Mouse (Mus musculus) layer of hippocampus, adult 2 months (tissue): ENCODE data around the gene Nlrc5. TPM values are rescaled to one million over a fixed set of nuclear protein-coding genes. Genes with fewer than 3 reads are reported as not detected.

Experiments
- DNase-seq, 2 experiments: peaks; one replicate each; pipeline ENCODE4 v3.0.0; 2022; ENCODE audit warnings: low spot score in 2 of 2
- H3K27ac ChIP-seq: fragments of 200-600 bp; 2 replicates; pipeline ENCODE4 v1.8.1; 2022
- H3K4me3 ChIP-seq: fragments of 200-600 bp; 2 replicates; pipeline ENCODE4 v1.8.1; 2022; ENCODE audit warnings: mild to moderate bottlenecking
- CTCF ChIP-seq: fragments of 200-600 bp; conservative IDR thresholded peaks from 2 replicates; pipeline ENCODE4 v1.8.1; 2022; ENCODE audit warnings: antibody characterized with exemption, mild to moderate bottlenecking, moderate library complexity
- total RNA-seq, 2 experiments: library from RNA; stranded (reverse); gene quantifications; 2 replicates each; pipeline ENCODE4 v1.2.3; 2021

Gene Nlrc5
- total RNA-seq, 2 experiments from 2014 or later: 0.54 to 1.4 TPM

- TF ChIP-seq CTCF: no peak
- no peak for DNase-seq
These were observed 19.8 kb downstream of the Nlrc5 start for GRCm38 (mm10) chr8:94453868-94454488.

GRCm38 (mm10) chr8:94454905-94455304 is 20.7 kb downstream of the Nlrc5 start:
- no peak for DNase-seq
- no peak for TF ChIP-seq CTCF
- no peak overlapping the region for H3K4me3 ChIP-seq

More at GRCm38 (mm10) chr8:94453868-94454488, 19.8 kb downstream of the Nlrc5 start:
- no peak overlapping the region for H3K4me3 ChIP-seq
- H3K27ac ChIP-seq: no peak overlapping the region

GRCm38 (mm10) chr8:94456071-94456470 is 21.9 kb downstream of the Nlrc5 start:
- TF ChIP-seq CTCF: no peak
- no peak for DNase-seq
- Histone ChIP-seq H3K27ac (no peak overlapping the region), H3K4me3 (no peak overlapping the region)

More at GRCm38 (mm10) chr8:94454905-94455304, 20.7 kb downstream of the Nlrc5 start:
- H3K27ac ChIP-seq: no peak overlapping the region

- TF ChIP-seq CTCF: no peak
These were observed 24.4 kb downstream of the Nlrc5 start for GRCm38 (mm10) chr8:94458567-94458966.

GRCm38 (mm10) chr8:94469656-94470055 is 35.5 kb downstream of the Nlrc5 start:
- no peak overlapping the region for H3K4me3 ChIP-seq
- TF ChIP-seq CTCF: no peak

More at GRCm38 (mm10) chr8:94458567-94458966, 24.4 kb downstream of the Nlrc5 start:
- no peak overlapping the region for H3K4me3 ChIP-seq
- no peak for DNase-seq
- no peak overlapping the region for H3K27ac ChIP-seq

GRCm38 (mm10) chr8:94470794-94471193 is 36.6 kb downstream of the Nlrc5 start:
- DNase-seq: no peak
- no peak for TF ChIP-seq CTCF
- H3K4me3 ChIP-seq: no peak overlapping the region
- H3K27ac ChIP-seq: no peak overlapping the region

More at GRCm38 (mm10) chr8:94469656-94470055, 35.5 kb downstream of the Nlrc5 start:
- no peak for DNase-seq
- H3K27ac ChIP-seq: no peak overlapping the region

GRCm38 (mm10) chr8:94471281-94471680 is 37.1 kb downstream of the Nlrc5 start:
- TF ChIP-seq CTCF: no peak

GRCm38 (mm10) chr8:94472741-94473140 is 38.6 kb downstream of the Nlrc5 start:
- Histone ChIP-seq H3K27ac (no peak overlapping the region), H3K4me3 (no peak overlapping the region)
- DNase-seq: no peak
- TF ChIP-seq CTCF: no peak

More at GRCm38 (mm10) chr8:94471281-94471680, 37.1 kb downstream of the Nlrc5 start:
- no peak for DNase-seq
- Histone ChIP-seq H3K4me3 (no peak overlapping the region), H3K27ac (no peak overlapping the region)

- no peak for DNase-seq
- Histone ChIP-seq H3K4me3 (no peak overlapping the region), H3K27ac (no peak overlapping the region)
- TF ChIP-seq CTCF: no peak
These were observed 39.3 kb downstream of the Nlrc5 start for GRCm38 (mm10) chr8:94473431-94473830.

GRCm38 (mm10) chr8:94475786-94476185 is 41.6 kb downstream of the Nlrc5 start:
- Histone ChIP-seq H3K4me3 (no peak overlapping the region), H3K27ac (no peak overlapping the region)
- DNase-seq: no peak
- TF ChIP-seq CTCF: no peak

GRCm38 (mm10) chr8:94476846-94477245 is 42.7 kb downstream of the Nlrc5 start:
- no peak overlapping the region for H3K27ac ChIP-seq
- H3K4me3 ChIP-seq: no peak overlapping the region
- TF ChIP-seq CTCF: no peak
- DNase-seq: no peak

GRCm38 (mm10) chr8:94482051-94482450 is 47.9 kb downstream of the Nlrc5 start:
- Histone ChIP-seq H3K4me3 (no peak overlapping the region), H3K27ac (no peak overlapping the region)
- TF ChIP-seq CTCF: no peak
- no peak for DNase-seq

- no peak for TF ChIP-seq CTCF
- peak in 1 of 2 experiments; percentile 5 for DNase-seq
These were observed 51.1 kb downstream of the Nlrc5 start for GRCm38 (mm10) chr8:94485288-94485687.

GRCm38 (mm10) chr8:94485882-94486281 is 51.7 kb downstream of the Nlrc5 start:
- Histone ChIP-seq H3K27ac (no peak overlapping the region), H3K4me3 (no peak overlapping the region)
- DNase-seq: peak; percentile 25 to 30
- peak; percentile 77 for TF ChIP-seq CTCF

More at GRCm38 (mm10) chr8:94485288-94485687, 51.1 kb downstream of the Nlrc5 start:
- H3K27ac ChIP-seq: no peak overlapping the region
- no peak overlapping the region for H3K4me3 ChIP-seq
